Mouse (Mus musculus): ENCODE results near the gene Pwp2. TPM values are rescaled to one million over a fixed set of nuclear protein-coding genes. Genes with fewer than 3 reads are reported as not detected.

The Pwp2 gene
- total RNA-seq, 2 experiments from 2014 or later: 20.8 to 21.3 TPM

GRCm38 (mm10) chr10:78170445-78170844 lies 14.5 kb downstream of the Pwp2 start:
- no peak for DNase-seq

GRCm38 (mm10) chr10:78169281-78170042 lies 15.5 kb downstream of the Pwp2 start, which contains the start of gene D10Jhu81e:
D10Jhu81e (minus strand) TSS chr10:78169782.
- peak; percentile 99 to 100 for DNase-seq

GRCm38 (mm10) chr10:78168792-78169191 lies 16.2 kb downstream of the Pwp2 start:
- DNase-seq: no peak

- no peak for DNase-seq
Measured at GRCm38 (mm10) chr10:78167775-78168174, 17.2 kb downstream of the Pwp2 start.

GRCm38 (mm10) chr10:78167333-78167732 lies 17.6 kb downstream of the Pwp2 start:
- no peak for DNase-seq

- no peak for DNase-seq
Measured at GRCm38 (mm10) chr10:78165256-78166005, 19.5 kb downstream of the Pwp2 start.

GRCm38 (mm10) chr10:78164786-78165185 lies 20.2 kb downstream of the Pwp2 start:
- no peak for DNase-seq

- DNase-seq: peak in 1 of 2 experiments; percentile 67
Measured at GRCm38 (mm10) chr10:78163923-78164322, 21.0 kb downstream of the Pwp2 start.

GRCm38 (mm10) chr10:78163241-78163640 lies 21.7 kb downstream of the Pwp2 start:
- no peak for DNase-seq

- DNase-seq: no peak
Measured at GRCm38 (mm10) chr10:78162646-78163045, 22.3 kb downstream of the Pwp2 start.

GRCm38 (mm10) chr10:78161096-78161495 lies 23.9 kb downstream of the Pwp2 start:
- no peak for DNase-seq

GRCm38 (mm10) chr10:78160369-78161095 lies 24.4 kb downstream of the Pwp2 start:
- DNase-seq: no peak

GRCm38 (mm10) chr10:78159906-78160305 lies 25.0 kb downstream of the Pwp2 start:
- peak; percentile 77 to 81 for DNase-seq

- DNase-seq: peak; percentile 41 to 55
Measured at GRCm38 (mm10) chr10:78159252-78159878, 25.6 kb downstream of the Pwp2 start.

- DNase-seq: no peak
Measured at GRCm38 (mm10) chr10:78158041-78158440, 26.9 kb downstream of the Pwp2 start.

- DNase-seq: no peak
Measured at GRCm38 (mm10) chr10:78156926-78157325, 28.0 kb downstream of the Pwp2 start.

GRCm38 (mm10) chr10:78148834-78149766 lies 35.8 kb downstream of the Pwp2 start:
- no peak for DNase-seq

GRCm38 (mm10) chr10:78147908-78148441 lies 37.0 kb downstream of the Pwp2 start:
- DNase-seq: no peak

- no peak for DNase-seq
Measured at GRCm38 (mm10) chr10:78143727-78144505, 41.0 kb downstream of the Pwp2 start.

- DNase-seq: no peak
Measured at GRCm38 (mm10) chr10:78140843-78141242, 44.1 kb downstream of the Pwp2 start.

Data from layer of hippocampus, postnatal 36 days (tissue).